Mouse (Mus musculus) left cerebral cortex, adult 18-20 months (tissue): Measurements from ENCODE around the gene Hps5. TPM values are rescaled to one million over a fixed set of nuclear protein-coding genes. Genes with fewer than 3 reads are reported as not detected.
"Not testable (repeated sequence)": the region's sequence is repeated elsewhere in the genome, so short reads cannot be mapped to it uniquely, and the experiment has no call there.

Experiments used
- DNase-seq, 2 experiments: peaks; one replicate each; pipeline ENCODE4 v3.0.0; 2021 to 2022; ENCODE audit warnings: low spot score in 2 of 2, mixed read lengths in 1 of 2
- total RNA-seq, 2 experiments: library from RNA; stranded (reverse); gene quantifications; 2 replicates each; pipeline ENCODE4 v1.2.3; 2021

The Hps5 gene
- total RNA-seq, 2 experiments from 2014 or later = 11.9 to 12.1 TPM

- no peak for DNase-seq
These were observed 34.0 kb upstream of the Hps5 start for GRCm38 (mm10) chr7:46829911-46830310.

- DNase-seq = no peak
These were observed 31.9 kb upstream of the Hps5 start for GRCm38 (mm10) chr7:46827803-46828184.

- DNase-seq = no peak
These were observed 31.4 kb upstream of the Hps5 start for GRCm38 (mm10) chr7:46827046-46827802.

GRCm38 (mm10) chr7:46820876-46821632 is 25.2 kb upstream of the Hps5 start:
- DNase-seq = not testable (repeated sequence)

GRCm38 (mm10) chr7:46814012-46814411 is 18.1 kb upstream of the Hps5 start:
- DNase-seq = no peak

- DNase-seq = no peak
These were observed 14.5 kb upstream of the Hps5 start for GRCm38 (mm10) chr7:46810325-46810724.

GRCm38 (mm10) chr7:46796779-46797178 is 915 bp upstream of the Hps5 start:
- no peak for DNase-seq

- no peak for DNase-seq
These were observed 379 bp upstream of the Hps5 start for GRCm38 (mm10) chr7:46796206-46796679.

- DNase-seq = no peak
These were observed 2.0 kb downstream of the Hps5 start for GRCm38 (mm10) chr7:46793871-46794270.

- no peak for DNase-seq
These were observed 6.6 kb downstream of the Hps5 start for GRCm38 (mm10) chr7:46789177-46789849.

GRCm38 (mm10) chr7:46770706-46771105 is 25.2 kb downstream of the Hps5 start:
- peak; percentile 38 to 51 for DNase-seq

GRCm38 (mm10) chr7:46768451-46768850 is 27.4 kb downstream of the Hps5 start:
- no peak for DNase-seq

- no peak for DNase-seq
These were observed 28.5 kb downstream of the Hps5 start for GRCm38 (mm10) chr7:46767371-46767770.

- DNase-seq = no peak
These were observed 31.2 kb downstream of the Hps5 start for GRCm38 (mm10) chr7:46764672-46765071.

GRCm38 (mm10) chr7:46762601-46763000 is 33.3 kb downstream of the Hps5 start:
- DNase-seq = no peak

- no peak for DNase-seq
These were observed 34.6 kb downstream of the Hps5 start for GRCm38 (mm10) chr7:46761049-46761795.

- DNase-seq = no peak
These were observed 44.4 kb downstream of the Hps5 start, which contains the start of gene Saa2 for GRCm38 (mm10) chr7:46751490-46751889. TSS of gene Saa2 (plus strand) at chr7:46751790.

- DNase-seq = no peak
These were observed 47.4 kb downstream of the Hps5 start for GRCm38 (mm10) chr7:46748459-46748858.

GRCm38 (mm10) chr7:46746381-46746780 is 49.5 kb downstream of the Hps5 start:
- DNase-seq = no peak

GRCm38 (mm10) chr7:46745816-46746215 is 50.0 kb downstream of the Hps5 start:
- DNase-seq = no peak

- not testable (repeated sequence) for DNase-seq
These were observed 53.0 kb downstream of the Hps5 start, which contains the start of gene Saa1 for GRCm38 (mm10) chr7:46742880-46743279. TSS of gene Saa1 (minus strand) at chr7:46742980.
